Mouse (Mus musculus) adrenal gland, postnatal 4 days (tissue): ENCODE results near the gene Tmem248. TPM values are rescaled to one million over a fixed set of nuclear protein-coding genes. Genes with fewer than 3 reads are reported as not detected.

Experiments used
- DNase-seq, 2 experiments: peaks; one replicate each; pipeline ENCODE4 v3.0.0; 2021 to 2022; ENCODE audit warnings: low spot score in 2 of 2, mixed read lengths in 2 of 2
- total RNA-seq, 2 experiments: library from RNA; stranded (reverse); gene quantifications; 2 replicates each; pipeline ENCODE4 v1.2.3; 2021

Gene Tmem248
- total RNA-seq, 2 experiments from 2014 or later = 56.0 to 61.9 TPM

DNA sequence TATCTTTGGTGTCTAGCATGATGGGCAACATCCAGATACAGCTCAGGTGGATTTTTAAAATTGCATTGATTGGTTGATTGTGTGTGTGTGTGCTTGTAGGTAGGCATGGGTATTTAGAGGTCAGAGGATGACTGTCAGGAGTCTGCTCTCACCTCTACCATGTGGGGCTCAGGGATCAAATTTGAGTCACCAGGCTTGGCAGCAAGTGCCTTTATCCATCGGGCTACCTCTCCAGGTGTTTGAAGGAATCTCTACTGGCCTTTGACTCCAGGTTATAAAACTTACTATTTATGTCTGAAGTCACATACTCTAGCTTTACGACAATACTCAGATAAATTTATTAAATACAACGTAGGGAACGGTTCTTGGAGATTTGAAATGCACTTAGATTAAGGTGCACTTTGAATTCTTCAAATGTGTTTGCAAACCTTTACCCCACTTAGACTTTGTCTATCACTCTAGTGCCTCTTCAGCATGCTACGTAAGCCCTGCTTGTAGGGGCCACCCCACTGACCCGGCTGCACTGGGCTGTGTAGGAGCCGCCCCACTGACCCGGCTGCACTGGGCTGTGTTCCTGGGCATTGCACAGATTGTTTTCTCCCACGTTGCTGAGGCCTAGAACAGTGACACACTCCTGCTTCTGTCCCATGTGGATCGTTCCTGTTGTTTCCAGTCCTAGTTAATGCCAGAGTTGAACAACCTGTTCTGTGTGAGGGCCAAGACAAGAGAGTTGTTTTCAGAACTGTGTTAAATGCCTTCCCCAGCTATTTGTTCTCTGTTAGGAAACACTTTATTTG, 16.4 kb upstream of the Tmem248 start:
- DNase-seq = no peak

DNA sequence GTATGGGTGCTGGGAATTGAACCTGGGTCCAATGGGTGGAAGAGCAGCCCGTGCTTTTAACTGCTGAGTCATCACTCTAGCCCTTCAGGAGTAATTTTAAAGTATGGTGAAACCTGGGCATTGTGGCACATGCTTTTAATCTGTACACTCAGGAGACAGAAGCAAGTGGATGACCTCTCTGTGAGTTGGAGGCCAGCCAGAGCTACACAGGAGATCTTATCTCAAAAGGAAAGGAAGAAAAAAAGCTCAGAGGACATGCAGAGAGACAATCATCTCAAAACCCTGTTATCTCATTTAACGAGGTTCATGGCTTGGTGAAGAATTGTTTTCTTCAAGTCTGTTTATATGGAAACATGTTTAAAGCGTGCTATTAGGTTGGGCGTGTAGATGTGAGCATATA, 12.9 kb upstream of the Tmem248 start:
- DNase-seq = no peak

DNA sequence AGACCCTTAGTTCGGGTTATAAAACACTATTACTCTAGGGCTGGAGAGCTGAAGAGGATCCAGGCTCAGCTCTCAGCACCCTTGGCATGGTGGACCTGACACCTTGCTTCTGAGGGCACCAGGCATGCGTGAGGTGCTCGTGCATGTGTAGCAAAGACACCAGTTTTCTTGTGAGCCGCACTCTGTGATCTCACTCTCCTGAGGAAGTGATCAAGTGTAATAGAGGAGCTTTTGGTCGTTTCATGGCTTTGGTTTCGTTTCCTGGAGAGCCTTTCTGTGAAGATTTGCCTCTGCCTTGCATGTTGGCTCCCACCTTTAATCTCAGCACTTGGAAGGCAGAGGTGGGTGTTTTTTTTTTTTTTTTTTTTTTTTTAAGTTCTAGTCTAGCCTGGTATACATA, 12.3 kb upstream of the Tmem248 start:
- no peak for DNase-seq

DNA sequence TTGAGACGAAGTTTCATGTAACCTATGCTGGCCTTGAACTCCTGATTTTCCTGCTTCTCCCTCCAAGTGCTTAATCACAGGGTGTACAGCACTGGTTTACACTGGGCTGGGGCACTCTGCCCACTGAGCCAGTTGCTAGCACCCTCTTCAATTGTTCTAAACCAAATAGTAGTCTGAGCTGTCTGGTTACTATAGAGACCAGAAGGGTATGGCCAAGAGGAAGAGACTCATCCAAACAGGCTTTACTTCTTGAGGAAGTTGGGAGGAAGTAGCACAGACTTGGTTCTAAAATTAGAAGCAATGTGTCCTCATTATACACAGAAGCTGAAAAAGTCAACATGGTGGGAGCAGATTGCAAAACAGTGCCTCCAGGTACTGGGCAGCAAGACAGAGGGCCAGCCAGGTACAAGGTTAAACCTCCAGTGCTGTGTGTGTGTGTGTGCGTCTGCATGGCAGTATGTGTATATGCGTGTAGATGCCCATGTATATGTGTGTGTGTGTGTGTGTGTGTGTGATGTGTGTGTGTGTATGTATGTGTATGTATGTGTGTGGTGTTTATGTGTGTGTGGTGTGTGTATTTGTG, 11.3 kb upstream of the Tmem248 start:
- no peak for DNase-seq

DNA sequence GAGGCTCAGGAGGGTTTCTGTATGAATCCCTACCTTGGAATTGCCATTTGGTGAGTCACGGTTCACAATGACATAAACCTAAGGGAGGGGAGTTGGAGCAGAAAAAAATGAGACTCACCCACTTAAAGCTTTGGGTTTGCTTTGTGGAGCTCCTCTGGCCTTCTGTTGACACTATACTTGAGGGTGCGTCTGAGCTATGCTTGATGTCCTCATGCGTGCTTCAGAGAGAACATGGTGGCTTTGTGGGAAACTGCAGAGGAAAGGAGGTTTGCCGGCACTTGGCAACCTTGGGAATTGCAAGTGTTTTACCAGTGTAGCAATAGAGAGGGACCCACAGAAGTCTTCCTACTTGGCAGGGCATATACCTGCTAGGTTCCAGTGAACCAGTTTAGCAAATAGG, 9.6 kb upstream of the Tmem248 start:
- DNase-seq = no peak

DNA sequence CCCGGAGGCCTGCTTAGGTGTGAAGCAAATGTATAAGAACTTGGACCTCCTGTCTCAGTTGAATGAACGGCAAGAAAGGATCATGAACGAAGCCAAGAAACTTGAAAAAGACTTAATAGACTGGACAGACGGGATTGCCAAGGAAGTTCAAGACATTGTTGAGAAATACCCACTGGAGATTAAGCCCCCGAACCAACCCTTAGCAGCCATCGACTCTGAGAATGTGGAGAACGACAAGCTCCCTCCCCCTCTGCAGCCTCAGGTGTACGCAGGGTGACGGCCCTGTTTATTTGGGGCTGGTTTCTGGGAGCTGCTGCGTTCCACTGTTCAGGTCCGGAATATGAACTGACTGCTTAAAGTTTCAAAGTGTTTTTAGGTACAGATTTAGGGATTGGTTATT, 3.9 kb upstream of the Tmem248 start:
- DNase-seq = no peak

DNA sequence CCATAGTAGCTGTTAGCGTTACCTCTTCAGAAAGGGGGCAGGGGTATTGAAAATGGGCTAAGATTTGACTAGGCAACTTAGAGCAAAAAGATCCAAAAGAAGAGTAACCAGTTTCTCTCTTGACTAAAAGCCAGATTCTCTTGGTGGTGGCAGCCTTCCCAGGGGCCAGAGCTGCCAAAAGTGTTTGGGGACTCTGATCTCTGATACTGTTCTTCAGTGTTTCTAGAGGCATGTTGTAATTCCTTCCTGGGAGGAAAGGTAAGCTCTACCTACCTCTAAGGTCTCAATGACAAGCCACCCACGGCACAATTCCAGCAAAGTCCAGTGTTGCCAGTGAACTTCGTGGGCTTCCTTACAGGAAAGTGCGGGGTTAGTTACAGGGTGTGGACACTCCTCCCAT, 525 bp downstream of the Tmem248 start:
- no peak for DNase-seq

DNA sequence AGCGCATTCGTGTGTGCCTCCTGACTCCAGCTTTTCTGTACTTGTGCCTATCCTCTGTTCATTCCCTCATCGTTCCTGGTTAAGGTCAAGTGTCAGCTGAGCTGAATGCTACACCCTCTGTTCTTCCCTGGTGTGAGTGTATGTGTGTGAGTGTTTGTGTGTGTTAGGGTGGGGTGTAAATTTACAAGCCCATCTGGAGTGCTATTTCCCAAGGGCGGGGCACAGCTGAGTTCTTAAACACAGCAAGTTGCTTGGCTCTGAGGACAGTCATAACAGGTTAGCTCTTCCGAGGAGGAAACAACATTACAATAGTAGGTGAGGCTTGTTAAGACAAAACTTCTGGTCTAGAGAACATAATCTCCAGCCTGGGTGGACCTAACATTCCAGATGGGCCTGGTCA, 1.5 kb downstream of the Tmem248 start:
- DNase-seq = no peak

DNA sequence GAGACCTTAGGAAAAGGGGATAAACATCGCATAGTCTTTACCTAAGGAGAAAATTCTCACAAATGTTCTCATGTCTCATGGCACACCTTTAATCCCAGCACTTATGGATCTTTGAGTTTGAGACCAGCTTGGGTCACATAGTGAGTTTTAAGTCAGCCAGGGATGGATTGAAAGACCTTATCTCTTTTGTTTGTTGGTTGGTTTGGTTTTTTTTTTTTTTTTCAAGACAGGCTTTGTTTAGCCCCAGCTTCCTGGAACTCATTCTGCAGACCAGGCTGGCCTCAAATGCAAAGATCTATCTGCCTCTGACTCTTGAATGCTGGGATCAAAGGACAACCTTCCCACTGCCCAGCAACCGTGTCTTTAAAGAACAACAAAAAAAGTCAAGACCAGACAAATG, 4.4 kb downstream of the Tmem248 start:
- DNase-seq = no peak

DNA sequence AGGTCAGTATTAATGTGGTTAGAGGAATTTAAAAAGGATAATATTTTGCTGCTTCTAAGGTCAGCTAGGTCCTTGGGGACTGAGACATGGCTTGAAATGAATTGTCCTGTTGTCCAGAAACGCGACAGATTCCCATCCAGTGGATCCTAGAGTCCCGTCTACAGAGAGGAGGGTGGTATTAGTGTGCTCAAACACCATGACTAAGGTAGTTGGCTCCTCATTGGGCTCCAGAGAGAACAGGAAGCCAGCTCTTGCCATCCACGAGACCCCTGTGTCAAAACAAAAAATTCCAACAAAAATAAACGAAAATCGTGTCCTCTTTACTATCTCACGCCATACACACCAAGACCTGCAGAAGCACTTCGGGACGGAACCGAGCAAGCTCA, 4.9 kb downstream of the Tmem248 start:
- no peak for DNase-seq

DNA sequence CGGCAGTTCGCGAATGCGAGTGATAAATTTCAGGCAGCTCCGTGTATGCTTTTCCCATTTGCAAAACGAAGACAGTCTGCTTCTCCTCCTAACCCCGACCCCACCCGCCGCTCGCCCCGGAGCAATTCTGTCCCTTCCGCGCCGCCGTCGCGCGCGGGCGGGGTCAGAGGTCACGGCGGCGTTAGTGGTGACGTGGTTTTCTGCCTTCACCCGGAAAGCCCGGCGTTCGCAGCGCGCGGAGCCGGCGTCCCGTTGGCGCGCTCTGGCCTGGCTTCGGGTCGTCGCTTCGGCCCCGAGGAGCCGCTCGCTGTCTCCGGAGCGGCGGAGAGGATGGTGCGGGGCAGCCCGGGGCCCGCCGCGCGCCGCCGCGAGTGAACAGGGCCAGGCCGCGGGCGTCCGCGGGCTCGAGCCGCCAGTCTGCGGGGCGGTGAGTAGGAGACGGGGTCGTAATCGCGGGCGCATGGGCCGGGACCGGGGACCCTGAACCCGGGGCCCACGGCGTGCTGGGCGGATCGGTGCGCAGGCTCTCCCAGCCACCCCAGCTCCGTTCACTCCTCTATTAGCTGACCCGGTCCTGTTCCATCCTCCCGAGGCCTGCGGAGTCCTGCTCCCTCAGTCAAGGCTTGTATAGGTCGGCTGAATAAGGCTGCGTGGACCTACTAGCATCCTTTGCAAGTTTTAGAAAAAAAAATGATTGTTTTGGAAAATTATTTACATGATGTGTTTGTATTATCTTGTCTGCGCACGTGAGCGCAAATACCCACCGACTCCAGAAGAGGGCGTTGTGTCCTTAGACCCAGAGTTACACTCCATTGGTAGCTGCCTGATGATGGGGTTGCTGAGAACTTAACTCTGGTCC, 5.5 kb downstream of the Tmem248 start:
- peak; percentile 92 to 95 for DNase-seq

DNA sequence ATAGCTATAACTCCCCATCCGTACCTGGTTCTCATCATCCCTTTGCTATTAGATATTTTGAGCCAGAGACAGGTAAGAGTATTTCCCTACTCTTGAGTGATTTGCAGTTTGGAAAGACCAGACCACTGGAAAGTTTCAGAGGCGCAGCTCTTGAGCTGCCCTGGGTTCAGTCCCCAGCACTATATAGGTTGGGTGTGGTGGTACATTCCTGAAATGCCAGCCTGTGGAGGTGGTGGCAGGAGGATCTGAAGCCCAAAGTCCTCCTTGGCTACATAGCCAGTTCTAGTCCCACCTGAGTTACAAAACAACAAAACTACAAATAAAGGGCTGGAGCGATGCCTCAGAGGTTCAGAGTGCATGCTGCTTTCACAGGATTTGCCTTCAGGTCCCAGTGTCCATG, 9.9 kb downstream of the Tmem248 start:
- DNase-seq = no peak

DNA sequence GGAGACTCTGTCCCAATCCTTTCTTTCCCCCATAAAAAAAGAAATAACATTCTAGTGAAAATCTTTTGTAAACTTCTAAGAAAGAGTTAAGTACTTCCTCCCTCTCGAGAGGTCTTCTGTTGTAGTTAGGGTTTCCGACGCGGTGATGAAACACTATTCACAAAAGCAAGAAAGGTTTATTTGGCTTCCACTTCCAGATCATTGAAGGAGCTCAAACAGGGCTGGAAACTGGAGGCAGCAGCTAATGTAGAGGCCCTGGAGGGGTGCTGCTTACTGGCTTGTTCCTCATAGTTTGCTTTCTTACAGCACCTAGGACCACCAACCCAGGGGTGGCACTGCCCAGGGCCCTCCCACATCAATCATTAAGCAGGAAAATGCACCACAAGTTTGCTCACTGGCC, 11.2 kb downstream of the Tmem248 start:
- DNase-seq = no peak

DNA sequence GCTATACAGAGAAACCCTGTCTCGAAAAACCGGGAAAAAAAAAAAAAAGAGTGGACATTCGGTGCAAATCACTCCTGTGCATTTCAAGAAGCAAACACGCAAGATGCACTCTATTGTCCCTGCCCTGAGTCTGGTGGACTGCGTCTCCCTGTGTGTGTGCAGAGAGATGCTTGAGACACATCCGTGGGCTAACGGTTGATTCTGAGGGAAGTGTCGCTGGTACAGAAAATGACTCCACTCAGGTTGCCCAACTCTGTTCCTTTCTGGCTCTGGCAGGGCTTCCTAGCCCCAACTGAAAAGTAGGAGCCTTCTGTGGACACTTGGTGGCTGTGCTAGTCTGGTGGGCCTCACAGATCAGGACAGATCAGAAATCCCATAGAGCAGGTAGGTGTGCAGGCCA, 19.4 kb downstream of the Tmem248 start:
- no peak for DNase-seq

DNA sequence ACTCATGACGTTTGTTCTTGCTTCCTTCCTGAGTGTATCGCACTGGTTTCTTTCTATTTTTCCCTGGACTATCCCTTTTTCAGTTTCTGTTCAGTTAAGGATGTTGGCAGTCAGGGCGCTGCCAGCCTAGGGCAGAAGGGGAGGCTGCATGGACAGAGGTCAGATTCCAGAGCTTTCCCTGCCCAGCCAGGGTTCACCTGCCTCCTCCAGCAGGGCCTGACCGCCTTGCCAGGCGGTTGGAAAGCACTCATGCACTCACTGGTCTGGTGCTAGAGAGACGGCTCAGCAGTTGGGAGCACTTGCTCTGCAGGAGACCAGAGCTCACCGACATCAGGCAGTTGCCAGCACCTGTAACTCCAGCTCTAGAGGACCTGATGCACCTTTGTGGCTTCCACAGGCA, 22.4 kb downstream of the Tmem248 start:
- no peak for DNase-seq

DNA sequence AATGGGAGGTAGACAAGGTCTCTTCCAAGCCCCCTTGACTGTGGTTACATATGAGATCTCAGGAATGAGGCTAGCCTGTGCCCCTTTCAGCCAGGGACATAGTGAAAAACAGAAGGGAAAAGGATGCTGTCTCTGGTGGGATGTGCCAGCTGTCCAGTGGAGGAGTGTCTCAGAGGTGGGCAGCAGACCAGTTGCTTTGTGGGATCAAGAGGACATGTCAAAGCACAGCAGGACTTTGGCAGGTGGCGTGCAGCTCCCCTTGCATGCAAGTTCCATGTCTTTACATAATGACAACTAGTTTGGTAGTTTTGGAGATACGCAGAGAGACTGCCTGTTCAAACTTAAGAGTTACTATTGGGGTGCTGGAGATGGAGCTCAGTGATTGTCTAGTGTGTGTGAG, 23.0 kb downstream of the Tmem248 start:
- no peak for DNase-seq

DNA sequence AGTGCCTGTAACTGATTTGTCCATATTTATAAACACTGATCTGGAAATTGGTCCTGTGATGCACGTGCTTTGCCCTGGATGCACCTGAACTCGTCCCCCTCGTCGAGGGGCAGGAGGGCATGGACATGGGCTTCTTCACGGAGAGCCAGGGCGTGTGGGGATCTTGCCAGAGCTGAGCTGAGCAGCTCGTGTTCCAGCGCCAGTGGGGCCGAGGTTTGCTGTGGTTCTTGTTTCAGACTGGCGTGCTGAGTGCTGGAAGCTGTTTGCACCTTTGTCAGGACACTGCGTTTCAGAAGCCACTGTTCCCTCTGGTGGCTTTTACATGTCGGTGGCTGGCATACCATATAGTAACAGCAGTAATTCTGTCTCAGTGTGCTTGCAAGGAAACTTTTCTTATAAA, 24.5 kb downstream of the Tmem248 start:
- DNase-seq = no peak

DNA sequence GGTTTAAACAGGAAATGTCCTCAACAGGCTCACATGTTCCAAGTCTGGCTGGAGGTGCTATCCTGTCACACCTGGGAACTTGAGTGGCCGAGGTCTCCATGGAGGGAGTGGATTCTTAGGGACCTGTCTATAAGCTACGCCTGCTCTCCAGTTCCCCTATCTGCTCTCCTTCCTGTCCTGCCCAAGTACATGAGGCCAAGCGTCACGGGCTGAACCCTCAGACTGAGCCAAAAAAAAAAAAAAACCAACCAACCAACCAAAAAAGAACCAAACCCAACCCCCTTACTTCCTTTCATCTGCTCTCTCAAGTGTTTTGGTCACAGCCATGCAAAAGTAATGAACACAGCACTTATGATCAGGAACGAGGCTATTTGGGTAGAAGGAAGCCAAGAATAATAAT, 30.9 kb downstream of the Tmem248 start:
- DNase-seq = no peak

DNA sequence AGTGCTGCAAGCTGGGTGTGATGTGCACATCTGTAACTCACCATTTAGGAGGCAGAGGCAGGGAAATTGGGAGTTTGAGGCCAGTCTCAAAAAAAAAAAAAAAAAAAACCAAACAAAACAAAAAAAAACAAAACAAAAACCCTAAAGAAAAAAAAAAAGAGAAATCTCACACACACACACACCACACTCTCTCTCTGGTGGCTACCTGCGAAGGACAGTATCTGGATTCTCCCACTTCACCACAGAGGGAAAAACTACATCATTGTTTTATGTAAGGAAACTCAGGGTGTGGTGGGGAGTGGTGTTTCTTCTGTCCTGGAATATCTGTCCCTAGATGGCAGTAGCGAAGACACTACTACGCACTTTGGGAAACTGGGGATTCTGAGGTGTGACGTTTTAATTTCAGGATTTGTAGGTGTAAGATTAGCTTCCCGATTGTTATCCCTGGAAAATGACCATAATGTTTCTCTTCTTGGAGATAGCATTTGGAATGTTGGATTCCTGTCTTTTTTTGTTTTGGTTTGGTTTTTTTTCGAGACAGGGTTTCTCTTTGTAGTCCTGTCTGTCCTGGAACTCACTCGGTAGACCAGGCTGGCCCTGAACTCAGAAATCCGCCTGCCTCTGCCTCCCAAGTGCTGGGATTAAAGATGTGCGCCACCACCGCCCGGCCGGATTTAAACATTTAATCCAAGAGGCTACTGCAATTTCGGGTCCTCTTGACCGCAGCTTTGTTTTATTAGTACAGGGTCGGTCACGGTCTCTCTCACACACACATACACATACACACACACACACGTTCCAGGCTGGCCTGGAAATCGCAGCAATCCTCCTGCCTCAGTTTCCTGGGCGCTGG, 37.5 kb downstream of the Tmem248 start:
- no peak for DNase-seq

DNA sequence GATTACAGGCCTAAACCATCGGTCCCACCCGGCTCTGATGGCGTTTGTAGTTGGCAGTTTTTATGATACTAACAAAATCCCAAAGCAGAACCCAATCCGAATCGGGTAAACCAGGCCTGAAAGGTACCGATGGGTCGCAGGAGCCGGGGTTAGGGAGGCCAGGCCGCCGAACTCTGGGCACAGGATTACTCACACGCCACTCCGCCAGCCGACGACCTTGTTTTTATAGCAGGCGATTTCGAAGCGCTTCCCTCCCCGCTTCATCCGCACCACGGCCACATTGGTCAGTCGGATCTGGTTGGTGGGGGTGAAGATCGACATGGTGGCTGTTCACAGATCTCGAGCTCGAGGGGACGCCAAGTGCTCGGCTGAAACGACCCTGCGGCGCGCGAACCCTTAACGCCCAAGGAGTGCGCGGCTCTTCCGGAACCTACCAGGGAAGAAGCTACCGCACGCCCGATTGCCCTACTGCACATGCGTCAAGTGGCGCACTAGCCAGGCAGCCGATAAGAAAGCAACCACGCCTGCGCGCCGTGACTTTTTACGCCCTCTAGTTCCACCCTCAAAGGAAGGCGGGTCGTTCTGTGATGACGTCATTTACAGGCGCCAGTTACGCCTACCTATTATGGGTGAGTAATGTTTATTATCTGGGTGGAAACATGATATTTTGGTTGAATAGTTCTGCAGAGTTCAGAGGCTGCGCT, 38.3 kb downstream of the Tmem248 start, which contains the start of the genes Sbds and Tyw1:
Gene Sbds, minus strand, starts transcription at position 514 of the 704 bp plus-strand sequence.
Gene Tyw1, plus strand, starts transcription at position 603 of the 704 bp plus-strand sequence.
- peak; percentile 90 to 94 for DNase-seq
